Mouse (Mus musculus): ENCODE results near the gene Slc7a8. TPM values are rescaled to one million over a fixed set of nuclear protein-coding genes. Genes with fewer than 3 reads are reported as not detected.
A peak's percentile ranks its signal among the peaks of the same experiment; 100 is the strongest.

Slc7a8 gene
- polyA plus RNA-seq, 1 experiment from 2014 or later, result 6.8 TPM

DNA sequence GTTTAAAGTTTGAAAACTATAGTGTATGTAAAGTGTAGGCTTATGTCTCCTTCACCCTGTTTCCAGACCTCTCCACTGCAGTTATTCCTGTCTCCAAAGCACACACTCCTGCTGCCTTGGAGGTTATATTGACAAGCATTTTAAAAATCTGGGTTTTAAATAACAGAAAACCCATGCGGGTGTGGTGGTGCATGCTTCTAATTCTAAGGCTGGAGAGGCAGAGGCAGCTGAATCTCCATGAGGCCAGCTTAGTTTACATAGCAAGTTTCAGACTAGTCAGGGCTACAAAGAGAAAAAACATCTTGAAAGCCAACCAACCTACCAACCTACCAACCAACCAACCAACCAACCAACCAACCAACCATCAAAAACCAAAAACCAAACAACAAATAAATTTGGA is 66.3 kb downstream of the Slc7a8 start:
- Histone ChIP-seq H3K4me1 (peaks cover 12% of the 10 kb centered on the region), H3K9me3 (replicated peaks) (no peaks in the 10 kb centered on the region), H3K4me3 (replicated peaks) (no peak overlapping the region), H3K27ac (replicated peaks) (no peak overlapping the region), H3K36me3 (no peaks in the 10 kb centered on the region), H3K27me3 (peaks cover 5% of the 10 kb centered on the region; the same call in 1 of the 2 replicates), H3K9ac (no peak overlapping the region), H3K4me2 (replicated peaks) (no peak overlapping the region)
- 53% methylated on average over 1 of the region's 1 CpGs for WGBS
- no peak for ATAC-seq (ENCODE audit: insufficient number of reproducible peaks, low FRiP score, low TSS enrichment, low read depth)

- H3K9ac ChIP-seq, result 0 out of 2 replicates have a peak overlapping the region, but pooled peaks have one; percentile 6
- H3K4me2 ChIP-seq (replicated peaks), result peak overlapping the region; percentile 72
- no peaks in the 10 kb centered on the region for H3K9me3 ChIP-seq (replicated peaks)
- no peak overlapping the region for H3K27ac ChIP-seq (replicated peaks)
- peaks cover 5% of the 10 kb centered on the region; the same call in 1 of the 2 replicates for H3K27me3 ChIP-seq
- peaks cover 12% of the 10 kb centered on the region for H3K4me1 ChIP-seq
- no peaks in the 10 kb centered on the region for H3K36me3 ChIP-seq
- 3% methylated on average over 15 of the region's 15 CpGs for WGBS
- ATAC-seq (ENCODE audit: insufficient number of reproducible peaks, low FRiP score, low TSS enrichment, low read depth), result peak; percentile 21; the same call in 1 of the 2 replicates
- H3K4me3 ChIP-seq (replicated peaks), result peak overlapping the region; percentile 39
Observed at GRCm38 (mm10) chr14:54714617-54715081, 67.1 kb downstream of the Slc7a8 start.

GRCm38 (mm10) chr14:54714121-54714520 is 67.6 kb downstream of the Slc7a8 start:
- H3K4me2 ChIP-seq (replicated peaks), result peak overlapping the region; percentile 72
- ATAC-seq (ENCODE audit: insufficient number of reproducible peaks, low FRiP score, low TSS enrichment, low read depth), result 0 out of 2 replicates have a peak, but pooled peaks have one; percentile 35
- 0 out of 2 replicates have a peak overlapping the region, but pooled peaks have one; percentile 6 for H3K9ac ChIP-seq
- H3K36me3 ChIP-seq, result no peaks in the 10 kb centered on the region
- H3K4me3 ChIP-seq (replicated peaks), result peak overlapping the region; percentile 39
- H3K27ac ChIP-seq (replicated peaks), result no peak overlapping the region
- under 1% methylated on average over 13 of the region's 13 CpGs for WGBS
- peaks cover 5% of the 10 kb centered on the region; the same call in 1 of the 2 replicates for H3K27me3 ChIP-seq
- no peaks in the 10 kb centered on the region for H3K9me3 ChIP-seq (replicated peaks)
- H3K4me1 ChIP-seq, result peaks cover 12% of the 10 kb centered on the region

GRCm38 (mm10) chr14:54712861-54713260 is 68.9 kb downstream of the Slc7a8 start:
- H3K4me2 ChIP-seq (replicated peaks), result no peak overlapping the region
- no peaks in the 10 kb centered on the region for H3K9me3 ChIP-seq (replicated peaks)
- H3K27me3 ChIP-seq, result peaks cover 5% of the 10 kb centered on the region; the same call in 1 of the 2 replicates
- H3K36me3 ChIP-seq, result no peaks in the 10 kb centered on the region
- no peak overlapping the region for H3K4me3 ChIP-seq (replicated peaks)
- no peak overlapping the region for H3K27ac ChIP-seq (replicated peaks)
- ATAC-seq (ENCODE audit: insufficient number of reproducible peaks, low FRiP score, low TSS enrichment, low read depth), result no peak
- H3K4me1 ChIP-seq, result peaks cover 12% of the 10 kb centered on the region
- no peak overlapping the region for H3K9ac ChIP-seq
- 54% methylated on average over 8 of the region's 8 CpGs for WGBS

DNA sequence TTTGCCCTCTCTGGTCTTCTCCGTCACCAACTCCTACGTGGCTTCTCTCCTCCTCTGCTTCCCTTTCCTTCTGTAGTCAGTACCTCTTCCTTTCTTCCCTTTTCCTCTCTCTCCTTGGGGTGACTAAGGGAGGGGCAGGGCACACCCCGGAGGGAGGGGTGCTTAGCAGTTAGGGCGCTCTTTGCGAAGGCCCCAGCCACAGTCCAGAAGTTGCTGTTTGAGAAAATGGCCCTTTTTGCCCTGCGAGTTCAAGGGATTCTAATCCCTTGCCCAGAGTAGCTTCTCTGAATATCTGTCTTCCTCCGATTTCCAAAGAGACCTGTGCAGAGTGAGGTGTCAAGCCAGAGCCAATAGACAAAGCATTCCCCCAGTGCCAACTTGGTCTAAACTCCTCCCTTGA is 69.7 kb downstream of the Slc7a8 start, which contains the start of gene Cebpe:
Gene Cebpe, minus strand, starts transcription at position 101 of the 400 bp plus-strand sequence.
- Histone ChIP-seq H3K4me2 (replicated peaks) (no peak within 1 kb of the TSS), H3K4me3 (replicated peaks) (no peak within 1 kb of the TSS), H3K4me1 (peaks cover 12% of the 10 kb centered on the region), H3K9ac (no peak within 1 kb of the TSS), H3K9me3 (replicated peaks) (no peaks in the 10 kb centered on the region), H3K27me3 (peaks cover 5% of the 10 kb centered on the region; the same call in 1 of the 2 replicates), H3K36me3 (no peaks in the 10 kb centered on the region), H3K27ac (replicated peaks) (no peak within 1 kb of the TSS)
- WGBS, result 81% methylated on average over 7 of the region's 7 CpGs
- ATAC-seq (ENCODE audit: insufficient number of reproducible peaks, low FRiP score, low TSS enrichment, low read depth), result no peak

DNA sequence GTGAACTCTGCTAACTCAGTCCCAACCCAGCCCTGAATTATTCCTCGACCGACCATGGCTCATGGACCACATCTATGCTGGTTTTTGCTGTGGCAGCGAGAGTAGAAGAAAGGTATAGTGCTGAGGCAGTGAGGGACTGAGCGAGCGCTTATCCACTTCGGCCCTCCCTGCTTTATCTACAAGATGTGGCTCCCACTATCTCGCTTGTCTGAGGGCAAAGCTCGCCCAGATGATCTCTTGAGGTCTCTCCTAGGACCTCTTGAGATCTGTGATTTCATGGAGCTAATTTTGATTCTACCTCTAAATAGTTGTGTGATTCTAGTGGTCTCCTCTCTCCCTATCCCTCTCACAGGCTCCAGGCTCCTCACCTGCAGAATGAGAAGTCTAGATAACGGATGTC is 72.7 kb downstream of the Slc7a8 start:
- Histone ChIP-seq H3K4me2 (replicated peaks) (no peak overlapping the region), H3K27ac (replicated peaks) (no peak overlapping the region), H3K36me3 (no peaks in the 10 kb centered on the region), H3K9ac (no peak overlapping the region), H3K9me3 (replicated peaks) (no peaks in the 10 kb centered on the region), H3K4me1 (peaks cover 5% of the 10 kb centered on the region; the same call in 1 of the 2 replicates), H3K27me3 (no peaks in the 10 kb centered on the region), H3K4me3 (replicated peaks) (no peak overlapping the region)
- 80% methylated on average over 9 of the region's 9 CpGs for WGBS
- no peak for ATAC-seq (ENCODE audit: insufficient number of reproducible peaks, low FRiP score, low TSS enrichment, low read depth)

DNA sequence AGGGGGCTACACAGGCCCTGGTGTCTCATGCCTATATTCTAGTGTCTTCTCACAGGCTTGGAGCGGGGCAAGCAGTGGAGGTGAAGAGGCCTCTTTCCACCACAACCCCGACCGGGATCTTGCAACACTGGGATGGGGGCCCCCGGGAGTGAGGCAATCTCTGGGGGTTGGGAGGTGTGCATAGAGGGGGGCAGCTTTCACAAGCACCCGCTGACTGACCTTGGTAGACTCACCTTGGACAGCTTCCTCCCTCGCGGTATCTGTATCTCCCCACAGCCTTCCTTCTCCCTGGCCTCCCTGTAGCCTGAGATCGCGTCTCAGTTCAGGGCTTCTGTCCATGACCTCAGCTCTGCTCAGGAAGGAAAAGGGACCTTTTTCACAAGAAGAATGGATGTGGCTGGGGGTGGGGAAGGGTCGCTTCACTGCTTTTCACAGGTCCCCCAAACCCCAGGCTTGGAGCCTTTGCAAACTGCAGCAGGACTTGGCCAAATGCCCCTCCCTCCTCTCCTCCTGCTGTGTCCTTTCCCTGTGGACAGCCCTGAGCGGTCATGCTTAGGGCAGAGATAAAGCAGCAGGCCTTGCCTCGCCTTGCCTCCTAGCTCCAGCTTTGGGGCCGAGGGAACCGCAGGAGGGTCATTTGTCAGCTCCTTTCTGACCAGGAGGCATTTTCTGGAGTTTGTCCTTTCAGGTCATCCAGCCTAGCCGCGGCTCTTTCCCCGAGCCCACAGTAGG is 75.0 kb downstream of the Slc7a8 start:
- H3K4me3 ChIP-seq (replicated peaks), result no peak overlapping the region
- ATAC-seq (ENCODE audit: insufficient number of reproducible peaks, low FRiP score, low TSS enrichment, low read depth), result no peak
- H3K9me3 ChIP-seq (replicated peaks), result no peaks in the 10 kb centered on the region
- H3K4me1 ChIP-seq, result no peaks in the 10 kb centered on the region
- H3K9ac ChIP-seq, result no peak overlapping the region
- peaks cover 8% of the 10 kb centered on the region; the same call in 1 of the 2 replicates for H3K27me3 ChIP-seq
- H3K27ac ChIP-seq (replicated peaks), result no peak overlapping the region
- no peaks in the 10 kb centered on the region for H3K36me3 ChIP-seq
- no peak overlapping the region for H3K4me2 ChIP-seq (replicated peaks)
- WGBS, result 56% methylated on average over 17 of the region's 17 CpGs

- Histone ChIP-seq H3K4me3 (replicated peaks) (no peak overlapping the region), H3K27ac (replicated peaks) (no peak overlapping the region), H3K36me3 (no peaks in the 10 kb centered on the region), H3K4me1 (no peaks in the 10 kb centered on the region), H3K9ac (no peak overlapping the region), H3K4me2 (replicated peaks) (no peak overlapping the region), H3K27me3 (peaks cover 8% of the 10 kb centered on the region; the same call in 1 of the 2 replicates), H3K9me3 (replicated peaks) (no peaks in the 10 kb centered on the region)
- no peak for ATAC-seq (ENCODE audit: insufficient number of reproducible peaks, low FRiP score, low TSS enrichment, low read depth)
- 53% methylated on average over 5 of the region's 5 CpGs for WGBS
Observed at GRCm38 (mm10) chr14:54705844-54706243, 75.9 kb downstream of the Slc7a8 start.

DNA sequence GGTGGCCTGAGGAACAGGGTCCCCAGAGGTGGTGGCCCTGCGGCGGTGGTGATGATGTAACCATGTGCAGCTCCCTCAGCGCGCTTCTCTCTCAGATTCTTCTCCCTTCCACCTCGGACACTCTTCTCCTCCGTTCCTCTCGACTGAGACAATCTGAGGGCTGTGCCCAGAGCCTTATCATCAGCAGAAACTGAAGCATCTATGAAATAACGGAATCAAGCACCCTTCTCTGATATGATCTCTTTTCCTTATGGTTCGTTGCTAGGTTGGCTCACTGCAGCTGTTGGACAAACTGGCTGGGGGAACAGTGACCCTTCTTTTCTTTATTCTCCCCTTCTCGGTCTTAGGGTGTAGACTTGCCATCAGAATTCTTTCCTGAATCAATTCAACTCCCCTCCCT is 78.5 kb downstream of the Slc7a8 start:
- ATAC-seq (ENCODE audit: insufficient number of reproducible peaks, low FRiP score, low TSS enrichment, low read depth), result no peak
- no peak overlapping the region for H3K9ac ChIP-seq
- H3K4me2 ChIP-seq (replicated peaks), result no peak overlapping the region
- H3K27ac ChIP-seq (replicated peaks), result no peak overlapping the region
- no peak overlapping the region for H3K4me3 ChIP-seq (replicated peaks)
- no peaks in the 10 kb centered on the region for H3K4me1 ChIP-seq
- WGBS, result 58% methylated on average over 10 of the region's 10 CpGs
- H3K9me3 ChIP-seq (replicated peaks), result no peaks in the 10 kb centered on the region
- no peaks in the 10 kb centered on the region for H3K36me3 ChIP-seq
- peaks cover 8% of the 10 kb centered on the region; the same call in 1 of the 2 replicates for H3K27me3 ChIP-seq

DNA sequence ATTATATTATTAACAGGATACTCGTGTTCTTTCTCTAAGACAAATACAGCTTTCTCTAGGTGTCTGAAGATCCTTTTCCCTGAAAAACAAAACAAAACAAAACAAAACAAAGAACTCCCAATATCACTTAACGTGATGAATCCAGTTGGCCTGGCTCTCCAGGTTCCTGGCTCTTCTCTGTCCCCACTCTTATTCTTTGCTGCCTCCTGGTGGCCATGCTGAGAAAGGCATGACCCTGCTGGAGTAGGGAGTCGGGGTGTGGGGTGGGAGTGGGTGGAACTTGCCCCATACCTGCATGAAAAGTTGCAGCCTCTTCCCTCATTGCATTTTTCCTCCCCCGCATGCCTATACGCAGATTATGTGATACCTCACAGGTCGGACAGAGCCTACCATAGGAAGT is 80.4 kb downstream of the Slc7a8 start:
- Histone ChIP-seq H3K4me3 (replicated peaks) (no peak overlapping the region), H3K36me3 (no peaks in the 10 kb centered on the region), H3K27ac (replicated peaks) (no peak overlapping the region), H3K4me2 (replicated peaks) (no peak overlapping the region), H3K4me1 (no peaks in the 10 kb centered on the region), H3K9ac (no peak overlapping the region), H3K9me3 (replicated peaks) (no peaks in the 10 kb centered on the region), H3K27me3 (peaks cover 8% of the 10 kb centered on the region; the same call in 1 of the 2 replicates)
- WGBS, result 3% methylated on average over 6 of the region's 6 CpGs
- ATAC-seq (ENCODE audit: insufficient number of reproducible peaks, low FRiP score, low TSS enrichment, low read depth), result no peak

DNA sequence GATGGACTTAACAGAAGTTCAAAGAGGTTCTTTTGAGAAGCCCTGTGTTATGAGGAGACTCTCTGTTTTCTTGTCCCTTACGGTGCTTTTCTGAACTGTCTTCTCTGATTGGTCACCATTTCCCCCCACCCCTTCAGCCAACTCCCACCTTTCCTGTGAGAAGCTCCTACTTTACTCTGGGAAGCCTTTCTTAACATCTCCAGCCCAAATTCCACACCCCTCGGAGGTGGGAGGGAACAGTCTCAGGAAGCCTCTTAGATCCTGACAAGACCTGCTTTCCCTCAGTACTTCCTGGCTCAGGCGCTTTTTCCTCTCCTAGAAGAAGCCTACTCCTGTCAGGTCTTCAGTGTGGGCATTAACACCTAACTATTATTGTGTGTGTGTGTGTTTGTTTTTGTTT is 82.2 kb downstream of the Slc7a8 start:
- Histone ChIP-seq H3K4me3 (replicated peaks) (no peak overlapping the region), H3K4me1 (no peaks in the 10 kb centered on the region), H3K9ac (no peak overlapping the region), H3K36me3 (no peaks in the 10 kb centered on the region), H3K27me3 (peaks cover 8% of the 10 kb centered on the region; the same call in 1 of the 2 replicates), H3K4me2 (replicated peaks) (no peak overlapping the region), H3K9me3 (replicated peaks) (no peaks in the 10 kb centered on the region), H3K27ac (replicated peaks) (no peak overlapping the region)
- ATAC-seq (ENCODE audit: insufficient number of reproducible peaks, low FRiP score, low TSS enrichment, low read depth), result no peak
- 53% methylated on average over 3 of the region's 3 CpGs for WGBS
